Mouse (Mus musculus): ENCODE results near the gene Prtn3. TPM values are rescaled to one million over a fixed set of nuclear protein-coding genes. Genes with fewer than 3 reads are reported as not detected.

Gene Prtn3
- polyA plus RNA-seq, 1 experiment from 2014 or later = 1.8 TPM

GRCm38 (mm10) chr10:79864351-79865188 lies 9.7 kb upstream of the Prtn3 start:
- H3K27me3 ChIP-seq (replicated peaks) = no peaks in the 10 kb centered on the region
- peaks cover 22% of the 10 kb centered on the region for H3K4me1 ChIP-seq (replicated peaks)
- H3K9ac ChIP-seq = no peak overlapping the region
- no peak overlapping the region; the same call in 1 of the 2 replicates for H3K27ac ChIP-seq (ENCODE audit: poor library complexity, severe bottlenecking)
- H3K4me2 ChIP-seq = no peak overlapping the region
- H3K9me3 ChIP-seq (replicated peaks) = no peaks in the 10 kb centered on the region
- 0 out of 2 replicates have a peak, but pooled peaks have one; percentile 0 for ATAC-seq (ENCODE audit: insufficient number of reproducible peaks, low FRiP score)
- 54% methylated on average over 9 of the region's 10 CpGs for WGBS
- peaks cover 71% of the 10 kb centered on the region for H3K36me3 ChIP-seq
- H3K4me3 ChIP-seq = no peak overlapping the region

GRCm38 (mm10) chr10:79865189-79865601 lies 9.1 kb upstream of the Prtn3 start:
- no peaks in the 10 kb centered on the region for H3K9me3 ChIP-seq (replicated peaks)
- peaks cover 16% of the 10 kb centered on the region for H3K4me1 ChIP-seq (replicated peaks)
- no peak overlapping the region for H3K4me3 ChIP-seq
- no peak overlapping the region for H3K4me2 ChIP-seq
- no peaks in the 10 kb centered on the region for H3K27me3 ChIP-seq (replicated peaks)
- no peak overlapping the region; the same call in 1 of the 2 replicates for H3K27ac ChIP-seq (ENCODE audit: poor library complexity, severe bottlenecking)
- WGBS = 47% methylated on average over 12 of the region's 12 CpGs
- peak; percentile 29 for ATAC-seq (ENCODE audit: insufficient number of reproducible peaks, low FRiP score)
- H3K9ac ChIP-seq = peak overlapping the region; percentile 20; the same call in 1 of the 2 replicates
- H3K36me3 ChIP-seq = peaks cover 65% of the 10 kb centered on the region

GRCm38 (mm10) chr10:79865801-79866295 lies 8.4 kb upstream of the Prtn3 start:
- H3K4me2 ChIP-seq = no peak overlapping the region
- H3K27ac ChIP-seq (ENCODE audit: poor library complexity, severe bottlenecking) = no peak overlapping the region
- H3K27me3 ChIP-seq (replicated peaks) = no peaks in the 10 kb centered on the region
- H3K9ac ChIP-seq = 0 out of 2 replicates have a peak overlapping the region, but pooled peaks have one; percentile 20
- H3K4me3 ChIP-seq = no peak overlapping the region
- H3K36me3 ChIP-seq = peaks cover 58% of the 10 kb centered on the region
- H3K4me1 ChIP-seq (replicated peaks) = peaks cover 15% of the 10 kb centered on the region
- H3K9me3 ChIP-seq (replicated peaks) = no peaks in the 10 kb centered on the region
- no peak for ATAC-seq (ENCODE audit: insufficient number of reproducible peaks, low FRiP score)
- 66% methylated on average over 19 of the region's 19 CpGs for WGBS

- WGBS = 77% methylated on average over 11 of the region's 11 CpGs
- H3K4me2 ChIP-seq = no peak overlapping the region
- no peak overlapping the region for H3K4me3 ChIP-seq
- no peak for ATAC-seq (ENCODE audit: insufficient number of reproducible peaks, low FRiP score)
- peaks cover 51% of the 10 kb centered on the region for H3K36me3 ChIP-seq
- no peak overlapping the region; the same call in 1 of the 2 replicates for H3K9ac ChIP-seq
- H3K27me3 ChIP-seq (replicated peaks) = no peaks in the 10 kb centered on the region
- no peaks in the 10 kb centered on the region for H3K9me3 ChIP-seq (replicated peaks)
- H3K27ac ChIP-seq (ENCODE audit: poor library complexity, severe bottlenecking) = no peak overlapping the region
- peaks cover 15% of the 10 kb centered on the region for H3K4me1 ChIP-seq (replicated peaks)
These were observed 7.7 kb upstream of the Prtn3 start for GRCm38 (mm10) chr10:79866601-79867000.

- Histone ChIP-seq H3K9me3 (replicated peaks) (no peaks in the 10 kb centered on the region), H3K36me3 (peaks cover under 1% of the 10 kb centered on the region; the same call in 1 of the 2 replicates), H3K4me3 (no peak overlapping the region), H3K4me2 (no peak overlapping the region), H3K4me1 (replicated peaks) (peaks cover 13% of the 10 kb centered on the region; the same call in 1 of the 2 replicates), H3K9ac (no peak overlapping the region), H3K27ac (ENCODE audit: poor library complexity, severe bottlenecking) (no peak overlapping the region), H3K27me3 (replicated peaks) (peaks cover 12% of the 10 kb centered on the region)
- WGBS = 86% methylated on average over 8 of the region's 8 CpGs
- no peak for ATAC-seq (ENCODE audit: insufficient number of reproducible peaks, low FRiP score)
These were observed 2.4 kb upstream of the Prtn3 start for GRCm38 (mm10) chr10:79871845-79872244.

GRCm38 (mm10) chr10:79872862-79873261 lies 1.4 kb upstream of the Prtn3 start:
- Histone ChIP-seq H3K4me3 (no peak overlapping the region), H3K27ac (ENCODE audit: poor library complexity, severe bottlenecking) (no peak overlapping the region), H3K36me3 (no peaks in the 10 kb centered on the region), H3K4me2 (peak overlapping the region; percentile 83; the same call in 1 of the 2 replicates), H3K4me1 (replicated peaks) (peaks cover 13% of the 10 kb centered on the region; the same call in 1 of the 2 replicates), H3K9ac (no peak overlapping the region), H3K9me3 (replicated peaks) (no peaks in the 10 kb centered on the region), H3K27me3 (replicated peaks) (peaks cover 12% of the 10 kb centered on the region)
- ATAC-seq (ENCODE audit: insufficient number of reproducible peaks, low FRiP score) = no peak
- 38% methylated on average over 3 of the region's 3 CpGs for WGBS

GRCm38 (mm10) chr10:79873313-79873712 lies 963 bp upstream of the Prtn3 start:
- 14% methylated on average over 6 of the region's 6 CpGs for WGBS
- no peaks in the 10 kb centered on the region for H3K9me3 ChIP-seq (replicated peaks)
- H3K27ac ChIP-seq (ENCODE audit: poor library complexity, severe bottlenecking) = no peak overlapping the region
- no peaks in the 10 kb centered on the region for H3K36me3 ChIP-seq
- H3K4me2 ChIP-seq = peak overlapping the region; percentile 83
- peaks cover 13% of the 10 kb centered on the region; the same call in 1 of the 2 replicates for H3K4me1 ChIP-seq (replicated peaks)
- peaks cover 12% of the 10 kb centered on the region for H3K27me3 ChIP-seq (replicated peaks)
- ATAC-seq (ENCODE audit: insufficient number of reproducible peaks, low FRiP score) = no peak
- peak overlapping the region; percentile 63 for H3K4me3 ChIP-seq
- no peak overlapping the region for H3K9ac ChIP-seq

GRCm38 (mm10) chr10:79873715-79874289 lies 474 bp upstream of the Prtn3 start:
- H3K27ac ChIP-seq (ENCODE audit: poor library complexity, severe bottlenecking) = no peak overlapping the region
- no peaks in the 10 kb centered on the region for H3K9me3 ChIP-seq (replicated peaks)
- peak overlapping the region; percentile 76 for H3K9ac ChIP-seq
- peaks cover 14% of the 10 kb centered on the region for H3K27me3 ChIP-seq (replicated peaks)
- no peaks in the 10 kb centered on the region for H3K36me3 ChIP-seq
- peak; percentile 7; the same call in 1 of the 2 replicates for ATAC-seq (ENCODE audit: insufficient number of reproducible peaks, low FRiP score)
- H3K4me1 ChIP-seq (replicated peaks) = peaks cover 13% of the 10 kb centered on the region; the same call in 1 of the 2 replicates
- peak overlapping the region; percentile 83 for H3K4me2 ChIP-seq
- H3K4me3 ChIP-seq = peak overlapping the region; percentile 63
- WGBS = 3% methylated on average over 26 of the region's 26 CpGs

GRCm38 (mm10) chr10:79877174-79877573 lies 2.9 kb downstream of the Prtn3 start:
- Histone ChIP-seq H3K9me3 (replicated peaks) (no peaks in the 10 kb centered on the region), H3K4me3 (no peak overlapping the region), H3K27me3 (replicated peaks) (peaks cover 19% of the 10 kb centered on the region), H3K27ac (ENCODE audit: poor library complexity, severe bottlenecking) (no peak overlapping the region), H3K9ac (no peak overlapping the region), H3K4me1 (replicated peaks) (peaks cover 27% of the 10 kb centered on the region), H3K36me3 (no peaks in the 10 kb centered on the region), H3K4me2 (no peak overlapping the region)
- ATAC-seq (ENCODE audit: insufficient number of reproducible peaks, low FRiP score) = no peak
- 48% methylated on average over 1 of the region's 1 CpGs for WGBS

- 62% methylated on average over 12 of the region's 12 CpGs for WGBS
- ATAC-seq (ENCODE audit: insufficient number of reproducible peaks, low FRiP score) = no peak
- Histone ChIP-seq H3K27me3 (replicated peaks) (peaks cover 20% of the 10 kb centered on the region), H3K4me1 (replicated peaks) (peaks cover 33% of the 10 kb centered on the region), H3K9ac (no peak overlapping the region), H3K27ac (ENCODE audit: poor library complexity, severe bottlenecking) (no peak overlapping the region), H3K36me3 (no peaks in the 10 kb centered on the region), H3K4me3 (no peak overlapping the region), H3K9me3 (replicated peaks) (no peaks in the 10 kb centered on the region), H3K4me2 (no peak overlapping the region)
These were observed 3.5 kb downstream of the Prtn3 start for GRCm38 (mm10) chr10:79877757-79878156.

GRCm38 (mm10) chr10:79879527-79879926 lies 5.3 kb downstream of the Prtn3 start:
- Histone ChIP-seq H3K27ac (ENCODE audit: poor library complexity, severe bottlenecking) (no peak overlapping the region), H3K4me3 (no peak overlapping the region), H3K27me3 (replicated peaks) (peaks cover 26% of the 10 kb centered on the region), H3K4me1 (replicated peaks) (peaks cover 30% of the 10 kb centered on the region), H3K36me3 (no peaks in the 10 kb centered on the region), H3K4me2 (peak overlapping the region; percentile 11; the same call in 1 of the 2 replicates), H3K9me3 (replicated peaks) (no peaks in the 10 kb centered on the region), H3K9ac (peak overlapping the region; percentile 32; the same call in 1 of the 2 replicates)
- ATAC-seq (ENCODE audit: insufficient number of reproducible peaks, low FRiP score) = no peak
- WGBS = 32% methylated on average over 3 of the region's 3 CpGs
